Mouse (Mus musculus) erythroblast, embryonic 14.5 days (primary cell): ENCODE results near the gene Gapdh.

Experiments
- GATA1 ChIP-seq: IDR thresholded peaks from 2 replicates; pipeline ENCODE4 v1.6.1; 2012; ENCODE audit warnings: low read length, inconsistent platforms, mixed read lengths
- TAL1 ChIP-seq: IDR thresholded peaks from 3 replicates; pipeline ENCODE4 v1.6.1; 2012; ENCODE audit warnings: low read length, inconsistent platforms, mixed read lengths

GRCm38 (mm10) chr6:125210436-125210835, 44.2 kb upstream of the Gapdh start:
- TF ChIP-seq GATA1 = no peak
- TF ChIP-seq TAL1 = no peak
